In the genomic region with DNA sequence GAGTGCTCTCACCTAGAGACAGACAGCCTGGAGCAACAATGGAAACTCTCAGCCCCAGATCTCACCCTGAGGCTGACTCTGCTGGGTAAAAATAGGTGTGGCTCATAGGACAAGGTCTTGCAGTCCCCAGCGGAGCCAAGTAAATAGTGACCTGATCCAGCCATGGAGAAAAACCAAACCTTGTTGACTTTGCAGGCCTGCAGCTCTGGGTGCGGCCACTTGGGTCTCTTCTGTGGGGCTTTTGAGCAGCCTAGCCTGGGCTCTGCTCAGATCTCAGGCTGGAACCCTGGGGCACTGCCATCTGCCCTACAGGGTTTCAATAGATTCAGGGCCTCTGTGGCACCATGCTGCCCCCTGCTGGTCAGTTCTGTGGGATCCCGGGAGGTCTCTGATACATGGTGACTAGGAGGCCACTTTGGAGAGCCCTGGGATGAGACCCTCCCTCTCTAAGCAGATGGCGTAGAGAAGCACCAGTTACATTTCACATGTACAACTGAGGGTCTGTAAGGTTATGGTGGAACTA, we compare ENCODE assay signal across 7 mouse cellular contexts. TPM values are rescaled to one million over a fixed set of nuclear protein-coding genes. Genes with fewer than 3 reads are reported as not detected.
A peak's percentile ranks its signal among the peaks of the same experiment; 100 is the strongest.
DNase-seq lines count a peak whose midpoint lies in the region; ATAC-seq and TF ChIP-seq lines count a peak whose summit lies in the region.

No protein-coding gene starts in this region.

- H3K4me1 ChIP-seq in bone marrow macrophage, adult 2 months (ENCODE audit: control insufficient read depth, insufficient read depth, low read length) = no peaks in the 10 kb centered on the region
- H3K4me1 ChIP-seq in embryonic facial prominence, embryonic 15.5 days = no peaks in the 10 kb centered on the region
- H3K4me1 ChIP-seq in heart, embryonic 10.5 days = peaks cover 7% of the 10 kb centered on the region; the same call in 1 of the 2 replicates
- no peaks in the 10 kb centered on the region for H3K4me1 ChIP-seq in kidney, embryonic 14.5 days (ENCODE audit: control insufficient read depth, insufficient read depth, low read length)
- H3K4me1 ChIP-seq in limb, embryonic 15.5 days = peaks cover 3% of the 10 kb centered on the region; the same call in 1 of the 2 replicates

- no peaks in the 10 kb centered on the region for H3K9me3 ChIP-seq in embryonic facial prominence, embryonic 15.5 days (replicated peaks)
- H3K9me3 ChIP-seq in heart, embryonic 10.5 days = no peaks in the 10 kb centered on the region
- H3K9me3 ChIP-seq in kidney, embryonic 14.5 days (ENCODE audit: control insufficient read depth, low read length) = no peaks in the 10 kb centered on the region
- H3K9me3 ChIP-seq in limb, embryonic 15.5 days = no peaks in the 10 kb centered on the region

- no peaks in the 10 kb centered on the region for H3K36me3 ChIP-seq in embryonic facial prominence, embryonic 15.5 days
- H3K36me3 ChIP-seq in heart, embryonic 10.5 days = no peaks in the 10 kb centered on the region
- H3K36me3 ChIP-seq in kidney, embryonic 14.5 days (ENCODE audit: control insufficient read depth, insufficient read depth, low read length) = no peaks in the 10 kb centered on the region
- no peaks in the 10 kb centered on the region for H3K36me3 ChIP-seq in limb, embryonic 15.5 days
- no peaks in the 10 kb centered on the region for H3K36me3 ChIP-seq in splenic B cell, adult 2 months (ENCODE audit: control insufficient read depth, insufficient read depth, low read length, poor library complexity, severe bottlenecking)

- H3K27me3 ChIP-seq in embryonic facial prominence, embryonic 15.5 days = no peaks in the 10 kb centered on the region
- H3K27me3 ChIP-seq in heart, embryonic 10.5 days (ENCODE audit: insufficient read depth, poor library complexity, severe bottlenecking) = no peaks in the 10 kb centered on the region
- no peaks in the 10 kb centered on the region for H3K27me3 ChIP-seq in kidney, embryonic 14.5 days (ENCODE audit: control insufficient read depth, insufficient read depth, low read length)
- H3K27me3 ChIP-seq in limb, embryonic 15.5 days = no peaks in the 10 kb centered on the region; the same call in 1 of the 2 replicates
- no peaks in the 10 kb centered on the region for H3K27me3 ChIP-seq in splenic B cell, adult 2 months (ENCODE audit: control insufficient read depth, insufficient read depth, low read length, poor library complexity, severe bottlenecking)

- H3K9ac ChIP-seq in embryonic facial prominence, embryonic 15.5 days = no peak overlapping the region
- no peak overlapping the region for H3K9ac ChIP-seq in kidney, embryonic 14.5 days (ENCODE audit: low read depth, low read length)
- H3K9ac ChIP-seq in limb, embryonic 15.5 days = no peak overlapping the region

- peak; percentile 83 for TF ChIP-seq CTCF in bone marrow macrophage, adult 2 months (IDR thresholded peaks at IDR 0.05; ENCODE audit: low read depth, low read length)

- peak; percentile 89 for DNase-seq in heart, embryonic 10.5 days (ENCODE audit: low spot score)
- peak; percentile 12 for DNase-seq in naive thymus-derived CD4-positive, alpha-beta T cell, adult 2 months (ENCODE audit: low read depth)
- DNase-seq in splenic B cell, adult 2 months (ENCODE audit: low read depth, low spot score) = peak; percentile 30

- ATAC-seq in embryonic facial prominence, embryonic 15.5 days (ENCODE audit: insufficient number of reproducible peaks, low FRiP score, low TSS enrichment, low read depth) = 0 out of 2 replicates have a peak, but pooled peaks have one; percentile 54
- peak; percentile 75 for ATAC-seq in kidney, embryonic 14.5 days (ENCODE audit: low FRiP score, low TSS enrichment)
- ATAC-seq in limb, embryonic 15.5 days (ENCODE audit: insufficient number of reproducible peaks, low FRiP score, low TSS enrichment, low read depth) = 0 out of 2 replicates have a peak, but pooled peaks have one; percentile 44

- H3K27ac ChIP-seq in bone marrow macrophage, adult 2 months (ENCODE audit: insufficient read depth, low read depth, low read length) = no peak overlapping the region
- no peak overlapping the region for H3K27ac ChIP-seq in embryonic facial prominence, embryonic 15.5 days (replicated peaks)
- H3K27ac ChIP-seq in heart, embryonic 10.5 days = no peak overlapping the region
- H3K27ac ChIP-seq in kidney, embryonic 14.5 days (ENCODE audit: low read depth, low read length) = no peak overlapping the region
- H3K27ac ChIP-seq in limb, embryonic 15.5 days = no peak overlapping the region

- WGBS in embryonic facial prominence, embryonic 15.5 days = 35% methylated on average over 4 of the region's 4 CpGs
- WGBS in heart, embryonic 10.5 days = 34% methylated on average over 4 of the region's 4 CpGs
- 44% methylated on average over 4 of the region's 4 CpGs for WGBS in kidney, embryonic 14.5 days
- WGBS in limb, embryonic 15.5 days = 45% methylated on average over 4 of the region's 4 CpGs

- H3K4me2 ChIP-seq in embryonic facial prominence, embryonic 15.5 days (replicated peaks) = no peak overlapping the region
- no peak overlapping the region for H3K4me2 ChIP-seq in kidney, embryonic 14.5 days (replicated peaks; ENCODE audit: low read depth, low read length)
- H3K4me2 ChIP-seq in limb, embryonic 15.5 days = no peak overlapping the region

- no peak for TF ChIP-seq POLR2A in bone marrow macrophage, adult 2 months (IDR thresholded peaks at IDR 0.05; ENCODE audit: borderline replicate concordance, low read depth, low read length)

- no peak overlapping the region for H3K4me3 ChIP-seq in bone marrow macrophage, adult 2 months (ENCODE audit: insufficient read depth, low read length)
- H3K4me3 ChIP-seq in embryonic facial prominence, embryonic 15.5 days (replicated peaks) = no peak overlapping the region
- H3K4me3 ChIP-seq in heart, embryonic 10.5 days = no peak overlapping the region
- H3K4me3 ChIP-seq in kidney, embryonic 14.5 days (ENCODE audit: low read length) = no peak overlapping the region
- H3K4me3 ChIP-seq in limb, embryonic 15.5 days = no peak overlapping the region

RNA-seq across cellular contexts. Expression of gene Aldh1l1, which starts 28.7 kb away (rescaled TPM):
- 7.8 and 10.5 TPM in 2 replicates for polyA plus RNA-seq in bone marrow macrophage, adult 2 months (2012; ENCODE audit: insufficient read depth, insufficient read length, missing spikeins)
- polyA plus RNA-seq in embryonic facial prominence, embryonic 15.5 days (2015; fragmentation: Nextera tagmentation; extraction: Ambion mirVana) = 2.0 and 2.1 TPM in 2 replicates
- 0.93 and 1.3 TPM in 2 replicates for polyA plus RNA-seq in heart, embryonic 10.5 days (2016; fragmentation: Nextera tagmentation; extraction: Ambion mirVana)
- 1.4 and 2.9 TPM in 2 replicates for polyA plus RNA-seq in kidney, embryonic 14.5 days (2014; fragmentation: Nextera tagmentation; extraction: Ambion mirVana)
- polyA plus RNA-seq in limb, embryonic 15.5 days (2015; fragmentation: Nextera tagmentation; extraction: Ambion mirVana) = 1.9 and 2.7 TPM in 2 replicates

RNA-seq across cellular contexts. Expression of gene Klf15, which starts 52.6 kb away (rescaled TPM):
- not detected in 2 replicates for polyA plus RNA-seq in bone marrow macrophage, adult 2 months (2012; ENCODE audit: insufficient read depth, insufficient read length, missing spikeins)
- 6.8 and 7.1 TPM in 2 replicates for polyA plus RNA-seq in embryonic facial prominence, embryonic 15.5 days (2015; fragmentation: Nextera tagmentation; extraction: Ambion mirVana)
- 7.9 and 11.5 TPM in 2 replicates for polyA plus RNA-seq in heart, embryonic 10.5 days (2016; fragmentation: Nextera tagmentation; extraction: Ambion mirVana)
- 5.3 and 9.3 TPM in 2 replicates for polyA plus RNA-seq in kidney, embryonic 14.5 days (2014; fragmentation: Nextera tagmentation; extraction: Ambion mirVana)
- polyA plus RNA-seq in limb, embryonic 15.5 days (2015; fragmentation: Nextera tagmentation; extraction: Ambion mirVana) = 5.9 and 6.0 TPM in 2 replicates

Comparison
In these comparisons a context has a peak if more than half of its experiments do, and no peak if none do; other contexts are left out.
1. DNase-seq: peak in every context shown above with its lines; median percentile 89 in heart, embryonic 10.5 days; 30 in splenic B cell, adult 2 months; 12 in naive thymus-derived CD4-positive, alpha-beta T cell, adult 2 months.